Mouse (Mus musculus) small intestine, adult 2 months (tissue): ENCODE data around the gene Krtap29-1.

Experiments
- CTCF ChIP-seq: fragments of 200-500 bp; IDR thresholded peaks from 2 replicates; pipeline ENCODE4 v1.5.1; 2012; ENCODE audit warnings: low read depth, mild to moderate bottlenecking, control low read depth, inconsistent platforms, low read length, moderate library complexity, mixed read lengths; ENCODE audit not compliant: insufficient replicate concordance, insufficient read length; ENCODE audit errors: extremely low read depth
- POLR2A ChIP-seq: fragments of 200-500 bp; IDR thresholded peaks from 2 replicates; pipeline ENCODE4 v1.6.1; 2012; ENCODE audit warnings: low read depth, mild to moderate bottlenecking, control low read depth, inconsistent platforms, low read length, moderate library complexity

GRCm38 (mm10) chr11:99989881-99990405 lies 11.1 kb upstream of the Krtap29-1 start:
- no peak for TF ChIP-seq POLR2A
- TF ChIP-seq CTCF = no peak
